Comparison of ENCODE assay signal across 8 mouse cellular contexts in genomic region chr1:191224981-191225703, GRCm38 (mm10). TPM values are rescaled to one million over a fixed set of nuclear protein-coding genes. Genes with fewer than 3 reads are reported as not detected.
DNase-seq lines count a peak whose midpoint lies in the region; ATAC-seq and TF ChIP-seq lines count a peak whose summit lies in the region.

No protein-coding gene starts in this region.

- WGBS in cerebellum, adult 2 months = 45% methylated on average over 9 of the region's 9 CpGs
- WGBS in hindbrain, embryonic 13.5 days = 55% methylated on average over 9 of the region's 9 CpGs

- H3K9me3 ChIP-seq in hindbrain, embryonic 13.5 days = no peaks in the 10 kb centered on the region

- peak overlapping the region; percentile 94 for H3K4me2 ChIP-seq in hindbrain, embryonic 13.5 days

- peaks cover 15% of the 10 kb centered on the region for H3K4me1 ChIP-seq in cerebellum, adult 2 months (ENCODE audit: control insufficient read depth, insufficient read depth, low read length)
- peaks cover 21% of the 10 kb centered on the region for H3K4me1 ChIP-seq in hindbrain, embryonic 13.5 days (replicated peaks)

- ATAC-seq in hindbrain, embryonic 13.5 days (ENCODE audit: low FRiP score) = 0 out of 2 replicates have a peak, but pooled peaks have one; percentile 1
- peak; percentile 8 for ATAC-seq in megakaryocyte, adult 5-6 weeks (ENCODE audit: poor library complexity, severe bottlenecking)
- ATAC-seq in erythroid progenitor cell, adult 5-6 weeks (replicated peaks; ENCODE audit: low FRiP score, poor library complexity, severe bottlenecking) = no peak

- peak overlapping the region; percentile 88; the same call in 1 of the 2 replicates for H3K27ac ChIP-seq in cerebellum, adult 2 months (ENCODE audit: insufficient read depth, low read length)
- peak overlapping the region; percentile 52; the same call in 1 of the 2 replicates for H3K27ac ChIP-seq in hindbrain, embryonic 13.5 days

- TF ChIP-seq POLR2A in cerebellum, adult 2 months (IDR thresholded peaks at IDR 0.05; ENCODE audit: borderline replicate concordance, insufficient read depth, low read length) = no peak

- no peaks in the 10 kb centered on the region for H3K27me3 ChIP-seq in cerebellum, adult 2 months (ENCODE audit: control insufficient read depth, insufficient read depth, low read length)
- H3K27me3 ChIP-seq in hindbrain, embryonic 13.5 days = no peaks in the 10 kb centered on the region

- H3K9ac ChIP-seq in hindbrain, embryonic 13.5 days = peak overlapping the region; percentile 87

- H3K36me3 ChIP-seq in hindbrain, embryonic 13.5 days = no peaks in the 10 kb centered on the region

- TF ChIP-seq CTCF in cerebellum, adult 2 months (IDR thresholded peaks at IDR 0.05; ENCODE audit: borderline replicate concordance, insufficient read depth, low read depth, low read length) = no peak

- DNase-seq in cerebellum, adult 2 months = peak in 1 of 2 experiments; percentile 13
- DNase-seq in cerebellum, adult 9-11 months = no peak
- peak; percentile 92 for DNase-seq in A20 (ENCODE audit: low read depth, low spot score)
- DNase-seq in embryo, embryonic 11 days = peak; percentile 3
- DNase-seq in T-cell, adult 2 months (ENCODE audit: low spot score) = no peak

- peak overlapping the region; percentile 89 for H3K4me3 ChIP-seq in cerebellum, adult 2 months (replicated peaks; ENCODE audit: insufficient read depth, low read depth, low read length)
- peak overlapping the region; percentile 80 for H3K4me3 ChIP-seq in hindbrain, embryonic 13.5 days

RNA-seq across cellular contexts. Expression of gene Atf3, which starts 7.3 kb away (rescaled TPM):
- 1.00 and 1.1 TPM in 2 replicates for polyA plus RNA-seq in cerebellum, adult 2 months (2012; rRNA removed)
- polyA plus RNA-seq in hindbrain, embryonic 13.5 days (2015; fragmentation: Nextera tagmentation; extraction: Ambion mirVana) = 1.2 and 1.5 TPM in 2 replicates
- 15.5 and 38.2 TPM in 2 replicates for total RNA-seq in megakaryocyte, adult 5-6 weeks (2015)
- total RNA-seq in megakaryocyte, adult 5-6 weeks (2017) = 19.3 and 57.2 TPM in 2 replicates
- total RNA-seq in erythroid progenitor cell, adult 5-6 weeks (2015; ENCODE audit: low replicate concordance) = 3.8 and 4.3 TPM in 2 replicates
- total RNA-seq in erythroid progenitor cell, adult 5-6 weeks (2017; ENCODE audit: low replicate concordance) = 1.2 and 16.5 TPM in 2 replicates

Comparison
In these comparisons a context has a peak if more than half of its experiments do, and no peak if none do; other contexts are left out.
1. DNase-seq: peak in A20 (single experiment) and embryo, embryonic 11 days (single experiment); none in cerebellum, adult 9-11 months (single experiment) and T-cell, adult 2 months (single experiment).